Mouse (Mus musculus): ENCODE results near the gene Glb1l2. TPM values are rescaled to one million over a fixed set of nuclear protein-coding genes. Genes with fewer than 3 reads are reported as not detected.

The Glb1l2 gene
- under 1 TPM; 0.49 to 0.69 TPM for total RNA-seq (2021)
- long read RNA-seq, experiment 1, partial matches to known transcripts = 0 of 1 reads
- long read RNA-seq, experiment 1, other reads (novel, unspliced or antisense) = 1 of 1 reads
- long read RNA-seq, experiment 2 = 0 reads

GRCm38 (mm10) chr9:26805935-26806666 is at the start of gene Glb1l2:
Gene Glb1l2, minus strand, starts transcription at chr9:26806468.
- peak within 1 kb of the TSS; percentile 53 for H3K4me3 ChIP-seq
- TF ChIP-seq CTCF (conservative IDR thresholded peaks at IDR 0.05) = no peak; the same call in 1 of the 2 replicates
- peak; percentile 82 to 87 for DNase-seq (ENCODE audit: low spot score in 2 of 2)
- H3K27ac ChIP-seq = no peak within 1 kb of the TSS

- no peak overlapping the region for H3K4me3 ChIP-seq
- DNase-seq (ENCODE audit: low spot score in 2 of 2) = no peak
- no peak for TF ChIP-seq CTCF (conservative IDR thresholded peaks at IDR 0.05)
- H3K27ac ChIP-seq = no peak overlapping the region
Observed at GRCm38 (mm10) chr9:26831089-26831488, 24.8 kb upstream of the Glb1l2 start.

GRCm38 (mm10) chr9:26819942-26820341 is 13.7 kb upstream of the Glb1l2 start:
- H3K4me3 ChIP-seq = no peak overlapping the region
- no peak overlapping the region for H3K27ac ChIP-seq
- no peak for TF ChIP-seq CTCF (conservative IDR thresholded peaks at IDR 0.05)
- no peak for DNase-seq (ENCODE audit: low spot score in 2 of 2)

GRCm38 (mm10) chr9:26808735-26809134 is 2.5 kb upstream of the Glb1l2 start:
- no peak overlapping the region for H3K27ac ChIP-seq
- TF ChIP-seq CTCF (conservative IDR thresholded peaks at IDR 0.05) = no peak
- H3K4me3 ChIP-seq = no peak overlapping the region
- DNase-seq (ENCODE audit: low spot score in 2 of 2) = no peak

GRCm38 (mm10) chr9:26804321-26804720 is 1.9 kb downstream of the Glb1l2 start:
- Histone ChIP-seq H3K4me3 (no peak overlapping the region), H3K27ac (no peak overlapping the region)
- TF ChIP-seq CTCF (conservative IDR thresholded peaks at IDR 0.05) = no peak
- no peak for DNase-seq (ENCODE audit: low spot score in 2 of 2)

- Histone ChIP-seq H3K27ac (no peak overlapping the region), H3K4me3 (no peak overlapping the region)
- no peak for DNase-seq (ENCODE audit: low spot score in 2 of 2)
- TF ChIP-seq CTCF (conservative IDR thresholded peaks at IDR 0.05) = no peak
Observed at GRCm38 (mm10) chr9:26800357-26800756, 5.9 kb downstream of the Glb1l2 start.

GRCm38 (mm10) chr9:26798731-26799130 is 7.5 kb downstream of the Glb1l2 start:
- TF ChIP-seq CTCF (conservative IDR thresholded peaks at IDR 0.05) = no peak
- no peak overlapping the region for H3K4me3 ChIP-seq
- no peak for DNase-seq (ENCODE audit: low spot score in 2 of 2)
- H3K27ac ChIP-seq = no peak overlapping the region

- no peak for TF ChIP-seq CTCF (conservative IDR thresholded peaks at IDR 0.05)
- no peak for DNase-seq (ENCODE audit: low spot score in 2 of 2)
- no peak overlapping the region for H3K4me3 ChIP-seq
- no peak overlapping the region for H3K27ac ChIP-seq
Observed at GRCm38 (mm10) chr9:26798205-26798604, 8.1 kb downstream of the Glb1l2 start.

- TF ChIP-seq CTCF (conservative IDR thresholded peaks at IDR 0.05) = no peak
- Histone ChIP-seq H3K27ac (no peak overlapping the region), H3K4me3 (no peak overlapping the region)
- DNase-seq (ENCODE audit: low spot score in 2 of 2) = no peak
Observed at GRCm38 (mm10) chr9:26792829-26793228, 13.4 kb downstream of the Glb1l2 start.

GRCm38 (mm10) chr9:26783414-26783975 is 22.8 kb downstream of the Glb1l2 start:
- no peak for TF ChIP-seq CTCF (conservative IDR thresholded peaks at IDR 0.05)
- DNase-seq (ENCODE audit: low spot score in 2 of 2) = no peak
- peak overlapping the region; percentile 38 for H3K4me3 ChIP-seq
- H3K27ac ChIP-seq = peak overlapping the region; percentile 2; the same call in 1 of the 2 replicates

GRCm38 (mm10) chr9:26778421-26778820 is 27.8 kb downstream of the Glb1l2 start:
- H3K4me3 ChIP-seq = no peak overlapping the region
- TF ChIP-seq CTCF (conservative IDR thresholded peaks at IDR 0.05) = no peak
- DNase-seq (ENCODE audit: low spot score in 2 of 2) = no peak
- no peak overlapping the region for H3K27ac ChIP-seq

- no peak overlapping the region for H3K4me3 ChIP-seq
- DNase-seq (ENCODE audit: low spot score in 2 of 2) = peak; percentile 46 to 64
- H3K27ac ChIP-seq = no peak overlapping the region
- peak; percentile 89 for TF ChIP-seq CTCF (conservative IDR thresholded peaks at IDR 0.05)
Observed at GRCm38 (mm10) chr9:26776122-26776902, 30.0 kb downstream of the Glb1l2 start.

GRCm38 (mm10) chr9:26775700-26776099 is 30.6 kb downstream of the Glb1l2 start:
- Histone ChIP-seq H3K27ac (no peak overlapping the region), H3K4me3 (no peak overlapping the region)
- no peak for TF ChIP-seq CTCF (conservative IDR thresholded peaks at IDR 0.05)
- DNase-seq (ENCODE audit: low spot score in 2 of 2) = no peak

Data from layer of hippocampus, adult 2 months (tissue).